Mouse (Mus musculus) stomach, embryonic 15.5 days (tissue): Measurements from ENCODE around the gene Runx2. TPM values are rescaled to one million over a fixed set of nuclear protein-coding genes. Genes with fewer than 3 reads are reported as not detected.

Source experiments
- ATAC-seq: fragments of 200-750 bp; cut with Nextera tagmentation; 2 replicates; pipeline ENCODE4 v1.8.0; 2017; ENCODE audit warnings: low read depth, moderate number of reproducible peaks, moderate TSS enrichment; ENCODE audit not compliant: insufficient read depth, low FRiP score
- H3K27ac ChIP-seq: fragments of 300-500 bp; sonication (generic); 2 replicates; pipeline ENCODE4 v1.5.1; 2015; ENCODE audit warnings: mild to moderate bottlenecking, inconsistent platforms
- H3K27me3 ChIP-seq: fragments of 300-500 bp; sonication (generic); replicated peaks from 2 replicates; pipeline ENCODE4 v1.6.1; 2015; ENCODE audit warnings: inconsistent platforms
- H3K36me3 ChIP-seq: fragments of 300-500 bp; sonication (generic); 2 replicates; pipeline ENCODE4 v1.6.1; 2015; ENCODE audit warnings: inconsistent platforms
- H3K4me1 ChIP-seq: fragments of 300-500 bp; sonication (generic); 2 replicates; pipeline ENCODE4 v1.6.1; 2015; ENCODE audit warnings: inconsistent platforms
- H3K4me2 ChIP-seq: fragments of 300-500 bp; sonication (generic); 2 replicates; pipeline ENCODE4 v1.6.1; 2015; ENCODE audit warnings: mild to moderate bottlenecking, inconsistent platforms
- H3K4me3 ChIP-seq: fragments of 300-500 bp; sonication (generic); replicated peaks from 2 replicates; pipeline ENCODE4 v1.5.1; 2015; ENCODE audit warnings: inconsistent platforms
- H3K9ac ChIP-seq: fragments of 300-500 bp; sonication (generic); 2 replicates; pipeline ENCODE4 v1.6.1; 2015; ENCODE audit warnings: inconsistent platforms
- H3K9me3 ChIP-seq: fragments of 300-500 bp; sonication (generic); 2 replicates; pipeline ENCODE4 v1.6.1; 2016; ENCODE audit warnings: inconsistent platforms
- WGBS: fragments of 180-500 bp; shearing (Covaris S2); methylation state at CpG from one replicate; pipeline ENCODE4 v1.1.7; 2015; 5-methylcytosine and 5-hydroxymethylcytosine counted together
- polyA plus RNA-seq: library from polyadenylated mRNA; unstranded; fragments of >200 nt; fragmentation: Nextera tagmentation; extraction: Ambion mirVana; gene quantifications from 2 replicates; pipeline ENCODE4 v1.2.1, GENCODE M21; 2015

Gene Runx2
- polyA plus RNA-seq, 1 experiment from 2014 or later, result 1.0 TPM

DNA sequence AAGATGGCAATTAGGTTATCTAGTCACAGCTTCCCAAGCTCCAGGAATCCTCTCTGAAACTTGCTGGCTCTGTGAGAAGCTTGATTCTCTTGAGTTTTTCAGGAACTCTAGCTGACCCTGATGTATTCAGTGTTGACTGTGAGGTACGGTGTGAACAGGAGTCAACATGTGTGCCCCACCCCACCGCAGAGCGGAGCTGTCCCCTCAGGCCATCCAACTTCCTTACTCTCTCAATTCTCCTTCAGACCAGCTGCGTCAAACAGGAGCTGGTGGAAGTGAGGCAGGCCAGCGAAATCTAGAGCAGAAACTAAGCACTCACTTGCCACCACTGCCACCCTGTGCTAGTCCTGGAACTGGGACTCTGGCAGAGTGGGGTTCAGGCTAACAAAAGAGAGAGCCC, 273.9 kb downstream of the Runx2 start:
- no peak for ATAC-seq
- 52% methylated on average over 5 of the region's 5 CpGs for WGBS
- Histone ChIP-seq H3K9me3 (no peaks in the 10 kb centered on the region), H3K4me1 (no peaks in the 10 kb centered on the region), H3K4me2 (no peak overlapping the region), H3K9ac (no peak overlapping the region), H3K27ac (no peak overlapping the region), H3K36me3 (no peaks in the 10 kb centered on the region), H3K27me3 (no peaks in the 10 kb centered on the region; the same call in 1 of the 2 replicates), H3K4me3 (no peak overlapping the region)

DNA sequence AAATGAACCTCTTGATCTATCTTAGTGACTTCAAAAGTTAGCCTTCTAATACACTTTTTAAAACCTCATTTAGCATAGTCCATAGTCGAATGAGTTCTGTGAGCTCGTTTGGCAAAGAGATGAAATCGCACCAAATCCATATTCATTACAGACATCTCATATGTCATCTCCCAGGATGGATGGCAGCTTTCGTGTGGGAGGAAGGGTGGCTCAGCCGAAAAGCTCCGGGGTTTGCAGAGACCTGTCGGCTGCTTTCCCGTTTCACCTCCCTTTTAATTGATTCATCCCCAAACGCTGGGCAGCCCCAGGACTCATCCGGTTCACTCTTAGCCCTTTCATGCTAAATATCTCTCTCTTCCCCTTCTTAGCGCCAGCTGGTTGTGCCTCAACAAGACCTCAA, 275.7 kb downstream of the Runx2 start:
- no peak overlapping the region for H3K27ac ChIP-seq
- H3K9me3 ChIP-seq, result no peaks in the 10 kb centered on the region
- no peaks in the 10 kb centered on the region for H3K4me1 ChIP-seq
- H3K9ac ChIP-seq, result no peak overlapping the region
- H3K36me3 ChIP-seq, result no peaks in the 10 kb centered on the region
- no peak overlapping the region for H3K4me3 ChIP-seq
- H3K27me3 ChIP-seq, result no peaks in the 10 kb centered on the region; the same call in 1 of the 2 replicates
- WGBS, result 52% methylated on average over 11 of the region's 11 CpGs
- H3K4me2 ChIP-seq, result no peak overlapping the region
- ATAC-seq, result no peak

DNA sequence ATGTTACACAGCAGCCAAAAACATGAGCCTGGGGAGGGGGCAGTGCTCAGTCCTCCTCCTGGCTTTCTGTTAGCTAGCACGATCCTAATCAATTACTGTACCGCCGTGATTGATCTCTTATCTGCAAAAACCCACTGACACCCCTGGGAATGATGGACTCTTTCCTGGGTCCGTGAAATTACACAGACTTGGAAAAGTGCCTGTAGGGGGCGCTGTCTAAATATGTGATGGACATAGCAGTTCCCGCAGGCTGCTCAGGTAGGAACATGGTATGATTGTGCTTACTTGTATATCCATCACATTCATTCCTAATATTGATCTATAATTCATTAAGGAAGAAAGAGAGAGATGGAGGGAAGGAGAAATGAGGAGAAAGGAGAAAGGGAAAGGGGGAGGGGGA, 284.6 kb downstream of the Runx2 start:
- Histone ChIP-seq H3K27ac (no peak overlapping the region), H3K4me1 (no peaks in the 10 kb centered on the region), H3K4me3 (no peak overlapping the region), H3K9me3 (no peaks in the 10 kb centered on the region), H3K27me3 (no peaks in the 10 kb centered on the region), H3K36me3 (no peaks in the 10 kb centered on the region), H3K4me2 (no peak overlapping the region), H3K9ac (no peak overlapping the region)
- WGBS, result 74% methylated on average over 6 of the region's 6 CpGs
- no peak for ATAC-seq

DNA sequence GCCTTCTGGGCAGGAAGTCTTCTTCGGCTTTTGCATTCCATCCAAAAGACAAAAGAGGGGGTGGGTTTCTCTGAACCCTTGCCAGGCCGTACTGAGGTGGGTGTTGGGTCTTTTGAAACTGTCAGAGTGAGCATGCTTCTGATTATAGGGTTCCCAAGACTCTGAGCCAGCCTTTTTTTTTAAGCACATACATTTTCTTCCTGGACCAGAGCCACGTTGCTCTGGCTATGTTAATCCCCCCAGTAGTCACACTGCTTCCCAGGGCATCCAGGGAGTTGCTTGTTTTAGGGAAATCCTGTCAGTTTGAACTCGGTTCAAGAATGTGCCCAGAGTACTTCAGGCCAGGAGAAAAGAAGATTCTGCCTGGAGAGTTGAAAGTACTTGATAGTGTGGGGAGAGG, 286.0 kb downstream of the Runx2 start:
- Histone ChIP-seq H3K9me3 (no peaks in the 10 kb centered on the region), H3K4me3 (no peak overlapping the region), H3K4me2 (no peak overlapping the region), H3K4me1 (no peaks in the 10 kb centered on the region), H3K27ac (no peak overlapping the region), H3K27me3 (no peaks in the 10 kb centered on the region), H3K36me3 (no peaks in the 10 kb centered on the region), H3K9ac (no peak overlapping the region)
- no peak for ATAC-seq
- 43% methylated on average over 4 of the region's 4 CpGs for WGBS

DNA sequence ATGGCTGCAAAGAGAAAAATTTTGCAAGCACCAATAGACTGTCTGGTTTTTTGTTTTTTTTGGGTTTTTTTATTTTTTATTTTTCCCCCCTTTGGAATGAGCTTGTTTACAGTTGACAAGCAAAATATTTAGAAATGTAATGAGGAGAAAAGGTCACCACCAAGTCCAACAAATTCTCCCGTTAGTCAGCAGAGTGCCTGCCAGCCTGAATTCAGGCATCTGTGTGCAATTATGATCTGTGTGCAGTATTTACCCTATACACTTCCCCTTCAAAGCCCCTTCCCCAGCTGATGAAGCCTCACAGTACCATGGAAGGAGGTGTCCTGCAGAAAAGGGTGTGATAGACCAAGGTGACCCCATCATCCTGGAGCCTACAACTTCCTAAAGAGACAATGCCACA, 290.5 kb downstream of the Runx2 start:
- Histone ChIP-seq H3K4me3 (no peak overlapping the region), H3K36me3 (no peaks in the 10 kb centered on the region), H3K4me2 (no peak overlapping the region), H3K27ac (no peak overlapping the region), H3K9ac (no peak overlapping the region), H3K9me3 (no peaks in the 10 kb centered on the region), H3K4me1 (no peaks in the 10 kb centered on the region), H3K27me3 (no peaks in the 10 kb centered on the region)
- 67% methylated on average over 1 of the region's 1 CpGs for WGBS
- no peak for ATAC-seq

DNA sequence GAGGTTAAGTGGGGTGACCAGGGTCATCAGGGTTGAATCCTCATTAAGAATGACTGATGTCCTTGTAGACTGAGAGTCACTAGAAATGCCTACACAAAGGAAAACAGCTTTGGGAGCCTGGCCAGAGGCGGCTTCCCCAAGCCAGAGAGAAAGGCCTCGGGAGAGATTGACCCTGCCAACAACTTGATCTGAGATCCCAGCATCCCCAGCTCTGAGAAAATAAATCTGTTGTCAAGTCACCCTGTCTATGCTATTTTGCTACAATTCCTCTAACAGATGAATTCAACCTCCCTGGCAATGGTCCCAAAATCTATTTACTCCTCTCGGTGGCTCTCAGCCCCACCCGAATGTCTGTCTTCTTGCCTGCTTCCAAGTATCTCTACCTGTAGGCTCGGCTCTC, 291.7 kb downstream of the Runx2 start:
- Histone ChIP-seq H3K4me2 (no peak overlapping the region), H3K9ac (no peak overlapping the region), H3K4me1 (no peaks in the 10 kb centered on the region), H3K9me3 (no peaks in the 10 kb centered on the region), H3K4me3 (no peak overlapping the region), H3K27me3 (no peaks in the 10 kb centered on the region), H3K36me3 (no peaks in the 10 kb centered on the region), H3K27ac (no peak overlapping the region)
- WGBS, result 55% methylated on average over 5 of the region's 5 CpGs
- no peak for ATAC-seq

DNA sequence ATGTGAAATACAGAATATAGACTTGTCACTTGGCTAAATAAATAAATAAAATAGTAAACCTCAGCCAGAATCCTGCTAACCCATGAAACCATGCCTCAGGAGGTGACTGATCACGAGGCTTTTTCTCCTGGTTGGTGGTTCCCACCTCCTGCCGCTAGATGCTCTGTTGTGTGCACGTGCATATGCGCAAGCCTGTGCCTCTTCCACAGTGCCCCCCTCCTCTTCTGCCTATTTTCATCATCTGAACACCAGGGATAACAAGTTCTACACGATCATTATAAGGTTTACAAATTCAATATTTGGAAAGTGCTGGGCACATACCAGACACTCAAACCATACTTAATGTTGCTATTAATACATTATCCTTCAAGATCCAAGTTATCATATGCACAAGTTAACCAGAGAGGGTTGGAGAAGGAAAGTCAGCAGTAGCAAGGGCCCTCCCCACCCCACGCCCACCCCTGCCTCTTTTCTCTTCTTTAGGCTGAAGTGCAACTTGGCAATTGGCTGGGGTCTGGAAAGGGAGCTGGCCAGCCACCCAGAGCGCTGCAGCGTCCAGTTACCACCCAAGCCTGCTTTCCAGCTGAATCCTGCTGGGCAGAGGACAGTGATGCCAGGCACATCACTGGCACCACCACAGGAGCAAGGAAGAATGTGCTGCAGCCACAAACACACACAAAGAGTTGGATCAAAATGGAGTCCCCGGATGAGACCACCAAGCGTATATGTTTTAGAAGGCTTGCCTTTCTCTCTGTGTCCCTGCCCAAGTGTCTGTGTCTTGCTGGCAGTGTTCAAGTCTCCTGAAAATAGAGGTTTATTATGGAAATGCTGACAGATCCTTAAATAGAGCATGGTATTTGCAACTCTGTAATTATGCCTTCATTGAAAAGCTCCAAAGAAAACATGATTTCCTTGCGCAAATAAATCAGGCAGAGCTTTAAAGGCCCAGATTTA, 294.2 kb downstream of the Runx2 start:
- 83% methylated on average over 11 of the region's 11 CpGs for WGBS
- no peaks in the 10 kb centered on the region for H3K9me3 ChIP-seq
- H3K4me2 ChIP-seq, result no peak overlapping the region
- H3K4me3 ChIP-seq, result no peak overlapping the region
- no peak overlapping the region for H3K9ac ChIP-seq
- H3K27ac ChIP-seq, result no peak overlapping the region
- no peaks in the 10 kb centered on the region for H3K27me3 ChIP-seq
- no peaks in the 10 kb centered on the region for H3K36me3 ChIP-seq
- ATAC-seq, result no peak
- H3K4me1 ChIP-seq, result no peaks in the 10 kb centered on the region

DNA sequence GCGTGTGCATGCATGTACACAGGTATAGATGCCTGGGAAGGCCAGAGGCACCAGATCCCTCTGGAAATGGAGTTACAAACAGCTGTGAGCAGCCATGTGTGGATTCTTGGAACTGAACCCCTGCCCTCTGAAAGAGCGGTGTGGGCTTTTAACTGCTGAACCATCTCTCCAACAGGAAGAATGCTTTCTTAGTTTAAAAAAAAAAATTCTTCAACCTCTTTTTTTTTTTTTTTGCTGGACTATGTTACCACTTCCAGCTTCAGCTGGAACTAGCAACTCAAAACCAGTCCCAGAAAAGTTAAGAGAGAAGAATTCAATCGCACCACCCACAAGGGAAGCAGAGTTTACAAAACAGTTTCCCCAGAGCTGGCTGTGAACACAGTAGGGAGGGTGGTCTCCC, 295.2 kb downstream of the Runx2 start:
- 62% methylated on average over 3 of the region's 3 CpGs for WGBS
- Histone ChIP-seq H3K4me1 (no peaks in the 10 kb centered on the region), H3K27ac (no peak overlapping the region), H3K4me2 (no peak overlapping the region), H3K9me3 (no peaks in the 10 kb centered on the region), H3K4me3 (no peak overlapping the region), H3K9ac (no peak overlapping the region), H3K36me3 (no peaks in the 10 kb centered on the region), H3K27me3 (no peaks in the 10 kb centered on the region)
- no peak for ATAC-seq

DNA sequence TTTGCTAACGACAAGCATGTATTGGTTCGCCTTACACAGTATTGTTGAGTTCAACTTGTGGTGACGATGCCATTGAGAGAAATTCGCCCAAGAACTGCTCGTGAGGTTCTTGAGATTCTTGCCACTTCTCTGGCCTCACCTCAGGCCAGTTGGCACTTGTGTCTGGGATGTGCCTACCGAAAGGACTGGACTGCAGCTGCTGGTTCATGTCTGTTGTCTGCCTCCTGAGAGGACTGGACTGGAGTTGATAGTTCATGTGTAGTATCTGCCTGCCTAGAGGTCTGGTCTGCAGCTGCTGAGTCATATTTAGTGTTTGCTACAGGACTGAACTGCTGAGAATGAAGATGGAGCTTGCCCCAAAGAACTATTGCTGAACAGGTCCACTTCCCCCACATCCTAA, 296.4 kb downstream of the Runx2 start:
- 93% methylated on average over 6 of the region's 6 CpGs for WGBS
- H3K9ac ChIP-seq, result no peak overlapping the region
- H3K4me1 ChIP-seq, result no peaks in the 10 kb centered on the region
- ATAC-seq, result no peak
- H3K4me2 ChIP-seq, result no peak overlapping the region
- H3K27ac ChIP-seq, result no peak overlapping the region
- H3K4me3 ChIP-seq, result no peak overlapping the region
- no peaks in the 10 kb centered on the region for H3K36me3 ChIP-seq
- H3K27me3 ChIP-seq, result no peaks in the 10 kb centered on the region
- no peaks in the 10 kb centered on the region for H3K9me3 ChIP-seq

DNA sequence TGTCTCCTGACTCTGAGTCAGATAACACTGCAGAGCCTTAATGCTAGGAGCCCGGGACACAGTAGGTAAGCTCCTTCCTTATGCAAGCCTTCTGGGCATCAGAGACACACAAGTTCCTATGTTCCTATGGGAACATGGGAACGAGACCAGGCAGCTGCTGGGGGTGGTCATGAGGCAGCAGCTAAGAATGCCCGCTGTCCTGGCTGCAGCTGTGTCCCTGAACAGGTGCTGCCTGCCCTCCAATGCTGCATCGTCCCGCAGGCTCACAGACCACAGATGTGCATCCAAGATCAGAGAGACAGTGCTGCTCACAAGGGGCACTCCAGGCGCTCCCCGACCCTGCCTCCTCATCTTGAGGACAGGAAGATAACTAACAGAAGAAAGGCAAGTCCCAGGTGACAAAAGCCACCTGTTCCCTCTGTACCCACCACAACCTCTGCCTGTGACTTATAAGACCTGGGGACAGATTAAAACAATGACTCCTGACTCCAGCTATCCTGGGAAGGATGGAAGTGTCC, 306.3 kb downstream of the Runx2 start:
- H3K36me3 ChIP-seq, result no peaks in the 10 kb centered on the region
- H3K4me3 ChIP-seq, result no peak overlapping the region
- H3K27me3 ChIP-seq, result no peaks in the 10 kb centered on the region
- WGBS, result 50% methylated on average over 7 of the region's 7 CpGs
- H3K9me3 ChIP-seq, result no peaks in the 10 kb centered on the region
- H3K27ac ChIP-seq, result no peak overlapping the region
- H3K4me1 ChIP-seq, result no peaks in the 10 kb centered on the region
- H3K4me2 ChIP-seq, result no peak overlapping the region
- no peak for ATAC-seq
- no peak overlapping the region for H3K9ac ChIP-seq

DNA sequence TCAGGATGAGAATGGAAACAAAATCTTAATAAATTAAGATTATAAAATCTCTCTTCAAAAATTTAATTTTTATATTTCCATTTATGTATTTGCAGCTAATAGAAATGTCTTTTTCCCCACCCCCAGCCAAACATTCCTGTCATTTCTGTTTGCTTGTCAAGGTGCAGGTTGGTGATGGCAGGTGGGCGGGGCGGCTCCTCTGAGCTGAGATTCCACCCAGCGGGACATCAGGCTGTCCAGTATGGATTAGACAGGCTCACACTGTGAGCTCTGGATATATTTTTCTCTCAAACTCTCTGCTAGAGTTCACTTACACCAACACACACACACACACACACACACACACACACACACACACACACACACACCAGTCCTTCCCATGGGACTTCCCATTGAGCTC, 306.9 kb downstream of the Runx2 start:
- no peak overlapping the region for H3K4me2 ChIP-seq
- H3K27me3 ChIP-seq, result no peaks in the 10 kb centered on the region
- WGBS, result 78% methylated on average over 3 of the region's 3 CpGs
- no peak overlapping the region for H3K9ac ChIP-seq
- no peaks in the 10 kb centered on the region for H3K4me1 ChIP-seq
- H3K9me3 ChIP-seq, result no peaks in the 10 kb centered on the region
- H3K36me3 ChIP-seq, result no peaks in the 10 kb centered on the region
- H3K4me3 ChIP-seq, result no peak overlapping the region
- H3K27ac ChIP-seq, result no peak overlapping the region
- ATAC-seq, result no peak

DNA sequence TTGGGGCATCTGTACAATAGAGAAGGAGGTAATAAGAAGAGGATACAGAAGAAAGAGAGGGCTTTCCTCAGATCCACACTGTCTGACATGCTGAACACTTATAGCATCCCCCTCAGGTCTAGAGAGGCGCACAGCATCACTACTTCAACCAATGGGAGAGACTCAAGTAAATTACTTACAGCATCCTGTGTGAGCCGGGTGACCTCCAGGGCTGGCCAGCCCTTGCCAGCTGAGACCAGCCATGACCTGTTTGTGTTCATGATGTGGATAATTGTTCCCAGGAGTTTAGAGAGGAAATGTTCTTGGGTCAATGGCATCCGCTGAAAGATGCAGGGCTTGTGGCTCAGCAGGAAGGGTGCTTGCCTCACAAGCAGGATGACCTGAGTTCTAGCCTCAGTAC, 308.1 kb downstream of the Runx2 start:
- H3K4me2 ChIP-seq, result no peak overlapping the region
- no peak overlapping the region for H3K9ac ChIP-seq
- no peaks in the 10 kb centered on the region for H3K36me3 ChIP-seq
- H3K9me3 ChIP-seq, result no peaks in the 10 kb centered on the region
- no peak overlapping the region for H3K4me3 ChIP-seq
- WGBS, result 86% methylated on average over 3 of the region's 3 CpGs
- no peak for ATAC-seq
- no peaks in the 10 kb centered on the region for H3K27me3 ChIP-seq
- H3K4me1 ChIP-seq, result no peaks in the 10 kb centered on the region
- no peak overlapping the region for H3K27ac ChIP-seq
